Mouse (Mus musculus): ENCODE measurements at regions not wholly inside any gene's neighbourhood (a gene's known extent, or its start where the extent isn't known, plus 50 kb on each side); places are given as distances from the start of the nearest gene placed in this dataset.

DNA sequence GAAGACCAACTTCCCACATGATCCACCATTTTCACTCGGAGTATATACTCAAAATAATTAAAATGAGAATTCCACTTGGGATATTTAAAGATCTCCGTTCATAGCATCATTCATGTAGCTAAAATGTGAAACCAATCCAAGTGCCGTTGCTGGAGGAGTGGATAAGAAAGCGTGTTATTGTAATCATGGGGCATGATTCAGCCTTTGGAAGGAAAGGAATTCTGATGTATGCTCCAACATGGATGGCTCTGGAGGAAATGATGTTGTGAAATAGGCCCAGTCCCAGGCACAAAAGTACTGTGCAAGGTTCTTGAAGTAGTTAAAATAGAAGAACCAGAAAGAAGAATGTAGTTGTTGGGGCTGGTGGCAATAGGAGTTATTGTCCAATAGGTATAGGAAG, 64.7 kb upstream of the Rbms1 start:
- no peaks in the 10 kb centered on the region for H3K79me3 ChIP-seq (ENCODE audit: low read depth)
- no peak overlapping the region for H3K4me3 ChIP-seq (ENCODE audit: insufficient read depth, poor library complexity, severe bottlenecking)
- no peaks in the 10 kb centered on the region for H3K27me3 ChIP-seq (ENCODE audit: control insufficient read depth, insufficient read depth, insufficient read length)
- no peaks in the 10 kb centered on the region for H3K36me3 ChIP-seq (ENCODE audit: control insufficient read depth, insufficient read depth)
- no peaks in the 10 kb centered on the region for H3K79me2 ChIP-seq (ENCODE audit: control insufficient read depth, insufficient read depth)
- TF ChIP-seq MYOD1 (IDR thresholded peaks at IDR 0.05; ENCODE audit: control insufficient read depth, insufficient read length, low read depth) (no peak), USF1 (IDR thresholded peaks at IDR 0.05; ENCODE audit: low read depth) (no peak), CEBPB (IDR thresholded peaks at IDR 0.05; ENCODE audit: low read depth) (no peak), FOSL1 (IDR thresholded peaks at IDR 0.05; ENCODE audit: insufficient read depth, low read length, poor library complexity, severe bottlenecking) (no peak), MYOG (IDR thresholded peaks at IDR 0.05; ENCODE audit: control insufficient read depth, extremely low read depth, insufficient read length) (no peak), CTCF (IDR thresholded peaks at IDR 0.05; ENCODE audit: control insufficient read depth, insufficient read depth, insufficient read length) (no peak), MAX (IDR thresholded peaks at IDR 0.05) (no peak)
- no peak overlapping the region for H3ac ChIP-seq (ENCODE audit: control insufficient read depth, insufficient read length, low read depth)

- Histone ChIP-seq H3K79me2 (ENCODE audit: control insufficient read depth, insufficient read depth) (no peaks in the 10 kb centered on the region), H3K4me3 (ENCODE audit: insufficient read depth, poor library complexity, severe bottlenecking) (no peak overlapping the region), H3K36me3 (ENCODE audit: control insufficient read depth, insufficient read depth) (no peaks in the 10 kb centered on the region), H3K79me3 (ENCODE audit: low read depth) (no peaks in the 10 kb centered on the region), H3K27me3 (ENCODE audit: control insufficient read depth, insufficient read depth, insufficient read length) (no peaks in the 10 kb centered on the region), H3ac (ENCODE audit: control insufficient read depth, insufficient read length, low read depth) (no peak overlapping the region)
- TF ChIP-seq MYOG (IDR thresholded peaks at IDR 0.05; ENCODE audit: control insufficient read depth, extremely low read depth, insufficient read length) (no peak), MYOD1 (IDR thresholded peaks at IDR 0.05; ENCODE audit: control insufficient read depth, insufficient read length, low read depth) (peak; percentile 49)
Measured at GRCm38 (mm10) chr2:61022411-61022810, 59.4 kb upstream of the Rbms1 start.

DNA sequence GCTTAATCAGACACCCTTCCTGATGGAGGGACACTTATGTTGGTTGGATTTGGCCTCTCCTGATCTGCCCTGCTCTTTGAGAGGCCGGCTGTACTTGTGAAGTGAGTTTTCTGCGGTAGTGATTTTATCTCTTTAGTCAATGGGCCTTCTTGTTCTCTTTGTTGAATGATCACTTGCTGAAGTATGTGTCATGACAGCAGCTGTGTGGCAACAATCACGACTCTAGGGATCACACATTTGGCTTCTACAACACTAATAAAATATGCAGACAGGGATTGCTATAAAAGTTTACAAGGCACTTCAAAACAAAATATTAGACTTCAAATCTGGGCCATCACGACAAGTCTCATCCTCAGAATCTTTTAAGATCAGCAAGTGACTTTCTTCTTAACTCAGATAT, 57.8 kb upstream of the Rbms1 start:
- Histone ChIP-seq H3K4me3 (ENCODE audit: insufficient read depth, poor library complexity, severe bottlenecking) (no peak overlapping the region), H3K79me3 (ENCODE audit: low read depth) (no peaks in the 10 kb centered on the region), H3K36me3 (ENCODE audit: control insufficient read depth, insufficient read depth) (no peaks in the 10 kb centered on the region), H3ac (ENCODE audit: control insufficient read depth, insufficient read length, low read depth) (no peak overlapping the region), H3K79me2 (ENCODE audit: control insufficient read depth, insufficient read depth) (no peaks in the 10 kb centered on the region), H3K27me3 (ENCODE audit: control insufficient read depth, insufficient read depth, insufficient read length) (no peaks in the 10 kb centered on the region)
- TF ChIP-seq MYOD1 (IDR thresholded peaks at IDR 0.05; ENCODE audit: control insufficient read depth, insufficient read length, low read depth), result peak; percentile 48
- TF ChIP-seq MYOG (IDR thresholded peaks at IDR 0.05; ENCODE audit: control insufficient read depth, extremely low read depth, insufficient read length), result no peak
- no peak for TF ChIP-seq USF1 (IDR thresholded peaks at IDR 0.05; ENCODE audit: low read depth)
- TF ChIP-seq CTCF (IDR thresholded peaks at IDR 0.05; ENCODE audit: control insufficient read depth, insufficient read depth, insufficient read length), result no peak

GRCm38 (mm10) chr2:61013006-61013405, 50.0 kb upstream of the Rbms1 start:
- Histone ChIP-seq H3K79me3 (ENCODE audit: low read depth) (no peaks in the 10 kb centered on the region), H3K36me3 (ENCODE audit: control insufficient read depth, insufficient read depth) (no peaks in the 10 kb centered on the region), H3ac (ENCODE audit: control insufficient read depth, insufficient read length, low read depth) (no peak overlapping the region), H3K4me3 (ENCODE audit: insufficient read depth, poor library complexity, severe bottlenecking) (no peak overlapping the region), H3K27me3 (ENCODE audit: control insufficient read depth, insufficient read depth, insufficient read length) (no peaks in the 10 kb centered on the region), H3K79me2 (ENCODE audit: control insufficient read depth, insufficient read depth) (no peaks in the 10 kb centered on the region)
- no peak for TF ChIP-seq MYOG (IDR thresholded peaks at IDR 0.05; ENCODE audit: control insufficient read depth, extremely low read depth, insufficient read length)

Data from C2C12 (cell line).